Mouse (Mus musculus) lung, postnatal 0 days (tissue): ENCODE results near the gene Fignl1.

ENCODE experiments used
- CTCF ChIP-seq: IDR thresholded peaks from 2 replicates; pipeline ENCODE4 v1.5.1; 2016; ENCODE audit warnings: antibody characterized with exemption, mild to moderate bottlenecking
- EP300 ChIP-seq: IDR thresholded peaks from 2 replicates; pipeline ENCODE4 v1.6.1; 2016; ENCODE audit warnings: antibody characterized with exemption, mild to moderate bottlenecking, control low read depth

- no peak for TF ChIP-seq CTCF
- TF ChIP-seq EP300, result no peak
Measured at GRCm38 (mm10) chr11:11794626-11795025, 14.1 kb downstream of the Fignl1 start.
